Mouse (Mus musculus) heart, embryonic 14.5 days (tissue): ENCODE results near the gene Fkbp10. TPM values are rescaled to one million over a fixed set of nuclear protein-coding genes. Genes with fewer than 3 reads are reported as not detected.

ENCODE experiments used
- ATAC-seq: fragments of 200-750 bp; cut with Nextera tagmentation; 2 replicates; pipeline ENCODE4 v1.8.0; 2017; ENCODE audit warnings: low read depth, moderate TSS enrichment; ENCODE audit not compliant: insufficient number of reproducible peaks, insufficient read depth, low FRiP score
- H3K27ac ChIP-seq, 2 experiments: fragments of 200-500 bp in 1 of 2; fragments of 300-500 bp in 1 of 2; sonication (generic) in 1 of 2; replicated peaks in 1 of 2; 2 replicates each; pipeline ENCODE4 v1.5.1; 2012 to 2014; ENCODE audit warnings: low read depth in 2 of 2, low read length in 2 of 2, control low read depth in 1 of 2, mild to moderate bottlenecking in 1 of 2, mixed read lengths in 1 of 2; ENCODE audit not compliant: control insufficient read depth in 1 of 2, insufficient read depth in 1 of 2
- H3K27me3 ChIP-seq: fragments of 300-500 bp; sonication (generic); 2 replicates; pipeline ENCODE4 v1.6.1; 2014; ENCODE audit warnings: mild to moderate bottlenecking, low read length, control low read depth; ENCODE audit not compliant: control insufficient read depth, insufficient read depth
- H3K36me3 ChIP-seq: fragments of 300-500 bp; sonication (generic); 2 replicates; pipeline ENCODE4 v1.6.1; 2014; ENCODE audit warnings: mild to moderate bottlenecking, control low read depth, low read length, mixed read lengths; ENCODE audit not compliant: control insufficient read depth, insufficient read depth
- H3K4me1 ChIP-seq, 2 experiments: fragments of 200-500 bp in 1 of 2; fragments of 300-500 bp in 1 of 2; sonication (generic) in 1 of 2; 2 replicates each; pipeline ENCODE4 v1.6.1; 2012 to 2014; ENCODE audit warnings: low read length in 2 of 2, control low read depth in 1 of 2, mixed read lengths in 1 of 2; ENCODE audit not compliant: control insufficient read depth in 2 of 2, insufficient read depth in 2 of 2
- H3K4me2 ChIP-seq: fragments of 300-500 bp; sonication (generic); 2 replicates; pipeline ENCODE4 v1.6.1; 2014; ENCODE audit warnings: mild to moderate bottlenecking, low read length
- H3K4me3 ChIP-seq, 2 experiments: fragments of 200-500 bp in 1 of 2; fragments of 300-500 bp in 1 of 2; sonication (generic) in 1 of 2; 2 replicates each; pipeline ENCODE4 v1.5.1; 2012 to 2014; ENCODE audit warnings: low read length in 2 of 2, mild to moderate bottlenecking in 2 of 2, control low read depth in 1 of 2, low read depth in 1 of 2, moderate library complexity in 1 of 2; ENCODE audit not compliant: control insufficient read depth in 1 of 2, insufficient read depth in 1 of 2
- H3K9ac ChIP-seq: fragments of 300-500 bp; sonication (generic); 2 replicates; pipeline ENCODE4 v1.6.1; 2014; ENCODE audit warnings: mild to moderate bottlenecking, low read length
- H3K9me3 ChIP-seq: fragments of 300-500 bp; sonication (generic); 2 replicates; pipeline ENCODE4 v1.6.1; 2016; ENCODE audit warnings: low read length, control low read depth; ENCODE audit not compliant: control insufficient read depth
- WGBS: fragments of 180-500 bp; shearing (Covaris S2); extraction: QIAGEN DNeasy Blood & Tissue Kit; methylation state at CpG from one replicate; pipeline ENCODE4 v1.1.7; 2014; 5-methylcytosine and 5-hydroxymethylcytosine counted together
- polyA plus RNA-seq: library from polyadenylated mRNA; unstranded; fragments of >200 nt; fragmentation: Nextera tagmentation; extraction: Ambion mirVana; gene quantifications from 2 replicates; pipeline ENCODE4 v1.2.1, GENCODE M21; 2014

Fkbp10 gene
- polyA plus RNA-seq, 1 experiment from 2014 or later = 95.3 TPM

GRCm38 (mm10) chr11:100414021-100414913, 1.2 kb upstream of the Fkbp10 start, which contains the start of gene P3h4:
Gene P3h4, minus strand, starts transcription at chr11:100414836.
- peak; percentile 93 for ATAC-seq
- H3K36me3 ChIP-seq = peaks cover 38% of the 10 kb centered on the region
- H3K27me3 ChIP-seq = no peaks in the 10 kb centered on the region
- H3K4me3 ChIP-seq = peak within 1 kb of the TSS; percentile 55 to 78
- no peaks in the 10 kb centered on the region for H3K9me3 ChIP-seq
- WGBS = under 1% methylated on average over 92 of the region's 93 CpGs
- peak within 1 kb of the TSS; percentile 93 to 97 for H3K27ac ChIP-seq
- peak within 1 kb of the TSS; percentile 84 for H3K4me2 ChIP-seq
- peak within 1 kb of the TSS; percentile 88 for H3K9ac ChIP-seq
- peaks cover 28 to 33% of the 10 kb centered on the region in 2 experiments for H3K4me1 ChIP-seq

DNA sequence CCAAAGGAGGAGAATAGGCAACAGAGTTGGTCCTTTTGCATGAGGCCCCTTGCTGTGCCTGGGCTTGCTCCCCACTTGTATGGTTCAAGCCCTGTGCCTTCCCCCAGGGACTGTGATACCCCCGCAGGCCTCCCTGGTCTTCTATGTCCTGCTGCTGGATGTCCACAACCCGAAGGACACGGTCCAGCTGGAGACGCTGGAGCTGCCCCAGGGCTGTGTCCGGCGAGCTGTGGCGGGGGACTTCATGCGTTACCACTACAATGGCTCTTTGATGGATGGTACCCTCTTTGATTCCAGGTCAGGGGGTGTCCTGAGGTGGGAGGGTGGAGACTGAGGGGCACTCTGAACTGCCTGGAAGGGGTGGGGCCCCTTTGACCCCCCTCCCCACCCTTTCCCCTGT, 6.0 kb downstream of the Fkbp10 start:
- H3K9ac ChIP-seq = no peak overlapping the region
- H3K36me3 ChIP-seq = peaks cover 59% of the 10 kb centered on the region

DNA sequence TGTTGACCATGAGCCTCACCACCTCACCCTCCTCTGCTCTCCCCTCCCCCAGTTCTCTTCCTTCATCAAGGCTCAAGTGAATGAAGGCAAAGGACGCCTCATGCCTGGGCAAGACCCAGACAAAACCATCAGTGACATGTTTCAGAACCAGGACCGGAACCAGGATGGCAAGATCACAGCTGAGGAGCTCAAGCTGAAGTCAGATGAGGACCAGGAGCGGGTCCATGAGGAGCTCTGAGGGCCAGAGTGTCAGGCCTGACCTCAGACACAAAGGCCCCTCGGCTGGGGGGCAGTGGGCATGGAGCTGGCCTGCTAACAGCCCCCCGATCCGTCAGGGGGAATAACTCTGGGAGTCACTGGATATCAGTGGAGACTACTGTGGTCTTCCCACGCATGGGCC, 8.3 kb downstream of the Fkbp10 start:
- 91% methylated on average over 7 of the region's 7 CpGs for WGBS
- H3K36me3 ChIP-seq = peaks cover 58% of the 10 kb centered on the region

More for the DNA sequence above, 6.0 kb downstream of the Fkbp10 start:
- no peaks in the 10 kb centered on the region for H3K9me3 ChIP-seq
- H3K4me2 ChIP-seq = no peak overlapping the region
- H3K27ac ChIP-seq = no peak overlapping the region
- 88% methylated on average over 8 of the region's 8 CpGs for WGBS
- no peak overlapping the region for H3K4me3 ChIP-seq
- H3K4me1 ChIP-seq = peaks cover 8 to 17% of the 10 kb centered on the region in 2 experiments
- H3K27me3 ChIP-seq = no peaks in the 10 kb centered on the region
- ATAC-seq = no peak

GRCm38 (mm10) chr11:100425851-100426250, 10.4 kb downstream of the Fkbp10 start:
- H3K27ac ChIP-seq = no peak overlapping the region
- H3K36me3 ChIP-seq = peaks cover 61% of the 10 kb centered on the region
- no peak for ATAC-seq

More for the DNA sequence above, 8.3 kb downstream of the Fkbp10 start:
- H3K27ac ChIP-seq = no peak overlapping the region
- H3K4me1 ChIP-seq = peaks cover 13 to 15% of the 10 kb centered on the region in 2 experiments
- ATAC-seq = no peak
- H3K9me3 ChIP-seq = no peaks in the 10 kb centered on the region
- H3K27me3 ChIP-seq = no peaks in the 10 kb centered on the region
- H3K9ac ChIP-seq = no peak overlapping the region
- no peak overlapping the region for H3K4me3 ChIP-seq
- H3K4me2 ChIP-seq = no peak overlapping the region

DNA sequence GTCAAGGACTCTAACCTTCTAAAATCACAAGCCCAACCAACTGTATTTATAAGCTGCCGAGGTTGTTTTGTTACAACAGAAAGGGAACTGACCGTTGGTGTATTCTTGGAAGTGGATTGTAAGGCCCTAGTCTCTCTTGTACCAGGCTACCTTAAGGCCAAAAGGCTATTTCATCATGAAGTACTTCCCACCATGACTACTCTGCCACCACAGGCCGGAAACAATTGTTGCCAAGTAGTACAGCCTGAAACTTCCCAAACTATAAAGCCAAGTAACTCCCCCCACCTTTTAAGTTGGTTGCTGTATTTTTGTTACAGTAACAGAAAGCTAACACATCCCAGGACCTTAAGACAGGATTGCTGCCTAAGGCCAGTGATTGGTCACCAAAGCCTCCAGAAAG, 11.3 kb downstream of the Fkbp10 start:
- Histone ChIP-seq H3K4me1 (peaks cover 35 to 37% of the 10 kb centered on the region in 2 experiments), H3K9ac (no peak overlapping the region), H3K36me3 (peaks cover 55% of the 10 kb centered on the region), H3K27ac (no peak overlapping the region), H3K27me3 (no peaks in the 10 kb centered on the region), H3K4me2 (no peak overlapping the region), H3K9me3 (no peaks in the 10 kb centered on the region), H3K4me3 (no peak overlapping the region)
- WGBS = 64% methylated on average over 3 of the region's 3 CpGs
- no peak for ATAC-seq

More at GRCm38 (mm10) chr11:100425851-100426250, 10.4 kb downstream of the Fkbp10 start:
- WGBS = 12% methylated on average over 7 of the region's 7 CpGs
- Histone ChIP-seq H3K27me3 (no peaks in the 10 kb centered on the region), H3K9me3 (no peaks in the 10 kb centered on the region), H3K4me3 (no peak overlapping the region), H3K9ac (peak overlapping the region; percentile 17; the same call in 1 of the 2 replicates), H3K4me1 (peaks cover 31 to 34% of the 10 kb centered on the region in 2 experiments), H3K4me2 (no peak overlapping the region)

DNA sequence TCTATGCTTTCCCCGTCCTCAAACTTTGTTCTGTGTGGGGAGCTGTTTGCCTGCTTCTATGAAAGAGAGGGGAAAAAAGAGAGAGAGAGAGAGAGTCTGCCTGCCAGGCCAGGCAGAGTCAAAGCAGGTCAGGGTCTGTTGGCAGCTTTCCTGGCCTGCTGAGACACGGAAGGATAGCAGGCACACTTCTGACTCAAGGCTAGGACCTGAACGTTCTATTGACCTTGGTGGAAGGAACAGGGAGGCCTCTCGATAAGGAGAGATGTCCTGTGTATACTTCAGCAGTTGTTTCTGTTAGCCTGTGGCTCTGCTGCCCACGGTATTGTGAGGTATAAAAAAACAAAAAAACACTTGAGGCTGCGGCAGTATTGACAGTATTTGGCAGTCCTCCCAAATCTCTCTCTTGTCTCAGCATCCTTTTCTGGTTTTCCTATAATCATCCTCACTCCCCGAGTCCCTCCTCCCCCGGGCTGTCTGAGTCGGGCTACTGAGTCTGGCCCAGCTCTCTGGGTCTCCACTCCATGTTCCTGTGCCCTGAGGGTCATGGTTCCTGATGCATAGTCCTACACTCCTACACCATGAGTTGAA, 13.2 kb downstream of the Fkbp10 start:
- Histone ChIP-seq H3K4me1 (peaks cover 39 to 42% of the 10 kb centered on the region in 2 experiments), H3K9ac (peak overlapping the region; percentile 18; the same call in 1 of the 2 replicates), H3K4me3 (no peak overlapping the region), H3K9me3 (no peaks in the 10 kb centered on the region), H3K27ac (peak overlapping the region; percentile 72 to 79), H3K36me3 (peaks cover 48% of the 10 kb centered on the region), H3K4me2 (no peak overlapping the region), H3K27me3 (no peaks in the 10 kb centered on the region)
- ATAC-seq = peak; percentile 28; the same call in 1 of the 2 replicates
- 14% methylated on average over 9 of the region's 9 CpGs for WGBS

- H3K4me2 ChIP-seq = no peak overlapping the region
These were observed 14.6 kb downstream of the Fkbp10 start for GRCm38 (mm10) chr11:100430052-100430451.

More at GRCm38 (mm10) chr11:100430052-100430451, 14.6 kb downstream of the Fkbp10 start:
- ATAC-seq = peak; percentile 14; the same call in 1 of the 2 replicates
- H3K9ac ChIP-seq = peak overlapping the region; percentile 18; the same call in 1 of the 2 replicates
- 35% methylated on average over 7 of the region's 7 CpGs for WGBS
- H3K36me3 ChIP-seq = peaks cover 45% of the 10 kb centered on the region
- no peaks in the 10 kb centered on the region for H3K9me3 ChIP-seq
- H3K27me3 ChIP-seq = no peaks in the 10 kb centered on the region
- H3K27ac ChIP-seq = peak overlapping the region; percentile 52 to 79
- peaks cover 39 to 42% of the 10 kb centered on the region in 2 experiments for H3K4me1 ChIP-seq
- H3K4me3 ChIP-seq = no peak overlapping the region
